Mouse (Mus musculus): ENCODE measurements around the gene Pxt1. TPM values are rescaled to one million over a fixed set of nuclear protein-coding genes. Genes with fewer than 3 reads are reported as not detected.

The Pxt1 gene
- not detected for polyA plus RNA-seq (2015; fragmentation: Illumina TruSeq; extraction: RNeasy Lipid Tissue Mini Kit (QIAGEN cat#74804); ENCODE audit: insufficient read depth, low replicate concordance)

GRCm38 (mm10) chr17:28943740-28944139 is at the start of gene Pxt1:
Pxt1 (minus strand) TSS chr17:28943840.

GRCm38 (mm10) chr17:28951831-28952799 is 8.5 kb upstream of the Pxt1 start, which contains the start of gene Kctd20:
Kctd20 (plus strand) TSS chr17:28951950.

GRCm38 (mm10) chr17:28915060-28915628 is 28.5 kb downstream of the Pxt1 start, which contains the start of gene 4930539E08Rik:
4930539E08Rik (minus strand) TSS chr17:28915324.

Other genes with a start within 250 kb of the Pxt1 start
- 3.3 TPM for gene AC170998.1, start 217.8 kb downstream of the Pxt1 start, polyA plus RNA-seq (2015; fragmentation: Illumina TruSeq; extraction: RNeasy Lipid Tissue Mini Kit (QIAGEN cat#74804); ENCODE audit: insufficient read depth, low replicate concordance)
- gene Mapk13, start 174.5 kb downstream of the Pxt1 start, polyA plus RNA-seq (2015; fragmentation: Illumina TruSeq; extraction: RNeasy Lipid Tissue Mini Kit (QIAGEN cat#74804); ENCODE audit: insufficient read depth, low replicate concordance) = 1.0 TPM
- 44.6 TPM for gene Brpf3, start 142.8 kb downstream of the Pxt1 start, polyA plus RNA-seq (2015; fragmentation: Illumina TruSeq; extraction: RNeasy Lipid Tissue Mini Kit (QIAGEN cat#74804); ENCODE audit: insufficient read depth, low replicate concordance)
- gene Pnpla1, start 85.4 kb downstream of the Pxt1 start, polyA plus RNA-seq (2015; fragmentation: Illumina TruSeq; extraction: RNeasy Lipid Tissue Mini Kit (QIAGEN cat#74804); ENCODE audit: insufficient read depth, low replicate concordance) = not detected
- 0.88 TPM for gene 4930539E08Rik, start 28.5 kb downstream of the Pxt1 start, polyA plus RNA-seq (2015; fragmentation: Illumina TruSeq; extraction: RNeasy Lipid Tissue Mini Kit (QIAGEN cat#74804); ENCODE audit: insufficient read depth, low replicate concordance)
- gene Kctd20, start 8.1 kb upstream of the Pxt1 start, polyA plus RNA-seq (2015; fragmentation: Illumina TruSeq; extraction: RNeasy Lipid Tissue Mini Kit (QIAGEN cat#74804); ENCODE audit: insufficient read depth, low replicate concordance) = 83.5 TPM
- gene Stk38, start 64.2 kb upstream of the Pxt1 start, polyA plus RNA-seq (2015; fragmentation: Illumina TruSeq; extraction: RNeasy Lipid Tissue Mini Kit (QIAGEN cat#74804); ENCODE audit: insufficient read depth, low replicate concordance) = 302 TPM
- 421 TPM for gene Srsf3, start 88.8 kb upstream of the Pxt1 start, polyA plus RNA-seq (2015; fragmentation: Illumina TruSeq; extraction: RNeasy Lipid Tissue Mini Kit (QIAGEN cat#74804); ENCODE audit: insufficient read depth, low replicate concordance)
- 10.3 TPM for gene Cdkn1a, start 147.1 kb upstream of the Pxt1 start, polyA plus RNA-seq (2015; fragmentation: Illumina TruSeq; extraction: RNeasy Lipid Tissue Mini Kit (QIAGEN cat#74804); ENCODE audit: insufficient read depth, low replicate concordance)
- gene Rab44, start 170.3 kb upstream of the Pxt1 start, polyA plus RNA-seq (2015; fragmentation: Illumina TruSeq; extraction: RNeasy Lipid Tissue Mini Kit (QIAGEN cat#74804); ENCODE audit: insufficient read depth, low replicate concordance) = 2.6 TPM